Mouse (Mus musculus) G1E (cell line): ENCODE results near the gene 1700001C02Rik. TPM values are rescaled to one million over a fixed set of nuclear protein-coding genes. Genes with fewer than 3 reads are reported as not detected.

Experiments used
- ATAC-seq: 2 replicates; pipeline ENCODE4 v1.8.0; 2016; ENCODE audit warnings: mild to moderate bottlenecking; ENCODE audit not compliant: insufficient number of reproducible peaks, poor library complexity, low FRiP score, severe bottlenecking; ENCODE audit errors: extremely low read depth
- DNase-seq: peaks from one replicate; pipeline ENCODE4 v3.0.0; 2012; ENCODE audit warnings: low spot score
- H3K27me3 ChIP-seq: 2 replicates; pipeline ENCODE4 v1.6.1; 2012; ENCODE audit warnings: mild to moderate bottlenecking, low read length, inconsistent platforms; ENCODE audit not compliant: insufficient read depth
- H3K36me3 ChIP-seq: replicated peaks from 2 replicates; pipeline ENCODE3; 2012; ENCODE audit warnings: mild to moderate bottlenecking, inconsistent platforms
- H3K4me1 ChIP-seq: 2 replicates; pipeline ENCODE4 v1.6.1; 2012; ENCODE audit warnings: low read depth, low read length, inconsistent platforms, mixed read lengths; ENCODE audit not compliant: insufficient read depth
- H3K4me3 ChIP-seq: 2 replicates; pipeline ENCODE4 v1.5.1; 2012; ENCODE audit warnings: low read depth, mild to moderate bottlenecking, inconsistent platforms, low read length, moderate library complexity, mixed read lengths
- H3K9me3 ChIP-seq: replicated peaks from 2 replicates; pipeline ENCODE4 v1.6.1; 2012; ENCODE audit warnings: inconsistent platforms
- CTCF ChIP-seq: IDR thresholded peaks from 2 replicates; pipeline ENCODE4 v1.5.1; 2012; ENCODE audit warnings: low read depth, low read length, inconsistent platforms, mixed read lengths
- GATA1 ChIP-seq: IDR thresholded peaks from 2 replicates; pipeline ENCODE4 v1.6.1; 2012; ENCODE audit warnings: borderline replicate concordance, low read length, inconsistent platforms, mixed read lengths
- GATA2 ChIP-seq: IDR thresholded peaks from 2 replicates; pipeline ENCODE4 v1.6.1; 2012; ENCODE audit warnings: low read depth, low read length, inconsistent platforms, borderline replicate concordance
- POLR2AphosphoS5 ChIP-seq: IDR thresholded peaks from 2 replicates; pipeline ENCODE4 v1.6.1; 2012; ENCODE audit warnings: low read depth, low read length, inconsistent platforms; ENCODE audit not compliant: insufficient replicate concordance
- TAL1 ChIP-seq: conservative IDR thresholded peaks from 2 replicates; pipeline ENCODE4 v1.6.1; 2012; ENCODE audit warnings: low read depth, low read length, inconsistent platforms, mixed read lengths
- polyA plus RNA-seq: library from polyadenylated mRNA; stranded (reverse); fragments of >175 nt; gene quantifications from 2 replicates; pipeline ENCODE4 v1.2.3, GENCODE M21; 2012
- total RNA-seq, 2 experiments: library from RNA; stranded (forward) in 1 of 2; stranded (reverse) in 1 of 2; fragments of 200-1000 nt in 1 of 2; fragments of >200 nt in 1 of 2; fragmentation: Nextera tagmentation in 1 of 2; gene quantifications; 2 replicates each; pipeline ENCODE4 v1.2.3; 2014 to 2017

1700001C02Rik gene
- total and polyA plus RNA-seq, 3 experiments, result not detected

- H3K36me3 ChIP-seq, result no peaks in the 10 kb centered on the region
- TF ChIP-seq TAL1, result no peak
- TF ChIP-seq POLR2AphosphoS5, result no peak
- no peak for TF ChIP-seq GATA1
- TF ChIP-seq GATA2, result no peak
- TF ChIP-seq CTCF, result no peak
- no peaks in the 10 kb centered on the region for H3K4me1 ChIP-seq
- peaks cover 17% of the 10 kb centered on the region; the same call in 1 of the 2 replicates for H3K27me3 ChIP-seq
- no peak for DNase-seq
- H3K4me3 ChIP-seq, result no peak overlapping the region
- ATAC-seq, result no peak
- no peaks in the 10 kb centered on the region for H3K9me3 ChIP-seq
Measured at GRCm38 (mm10) chr5:30466315-30466714, 468 bp downstream of the 1700001C02Rik start.

- DNase-seq (no peak), ATAC-seq (no peak)
- Histone ChIP-seq H3K36me3 (no peaks in the 10 kb centered on the region), H3K4me1 (no peaks in the 10 kb centered on the region), H3K4me3 (no peak overlapping the region), H3K27me3 (peaks cover 8% of the 10 kb centered on the region; the same call in 1 of the 2 replicates), H3K9me3 (no peaks in the 10 kb centered on the region)
- TF ChIP-seq GATA2, result no peak
- no peak for TF ChIP-seq POLR2AphosphoS5
- no peak for TF ChIP-seq TAL1
- no peak for TF ChIP-seq CTCF
- TF ChIP-seq GATA1, result no peak
Measured at GRCm38 (mm10) chr5:30470454-30470853, 4.6 kb downstream of the 1700001C02Rik start.

- ATAC-seq, result no peak
- TF ChIP-seq CTCF, result no peak
- no peak for TF ChIP-seq GATA1
- TF ChIP-seq POLR2AphosphoS5, result no peak
- TF ChIP-seq TAL1, result no peak
- no peak for TF ChIP-seq GATA2
- Histone ChIP-seq H3K4me1 (no peaks in the 10 kb centered on the region), H3K4me3 (no peak overlapping the region), H3K9me3 (no peaks in the 10 kb centered on the region), H3K27me3 (peaks cover 5% of the 10 kb centered on the region; the same call in 1 of the 2 replicates), H3K36me3 (no peaks in the 10 kb centered on the region)
- no peak for DNase-seq
Measured at GRCm38 (mm10) chr5:30472148-30472547, 6.3 kb downstream of the 1700001C02Rik start.

GRCm38 (mm10) chr5:30476534-30476933 is 10.7 kb downstream of the 1700001C02Rik start:
- Histone ChIP-seq H3K4me1 (no peaks in the 10 kb centered on the region), H3K36me3 (no peaks in the 10 kb centered on the region), H3K4me3 (no peak overlapping the region), H3K9me3 (no peaks in the 10 kb centered on the region), H3K27me3 (peaks cover 3% of the 10 kb centered on the region; the same call in 1 of the 2 replicates)
- peak; percentile 49 for DNase-seq
- TF ChIP-seq POLR2AphosphoS5 (no peak), CTCF (peak; percentile 67), TAL1 (no peak), GATA1 (no peak)
- ATAC-seq, result no peak

- no peak overlapping the region for H3K4me3 ChIP-seq
- peaks cover 9% of the 10 kb centered on the region for H3K27me3 ChIP-seq
- no peak for ATAC-seq
- H3K9me3 ChIP-seq, result no peaks in the 10 kb centered on the region
- H3K36me3 ChIP-seq, result no peaks in the 10 kb centered on the region
- peak; percentile 22 for DNase-seq
- TF ChIP-seq TAL1 (no peak), CTCF (peak; percentile 34; the same call in 1 of the 2 replicates)
- no peaks in the 10 kb centered on the region for H3K4me1 ChIP-seq
Measured at GRCm38 (mm10) chr5:30482319-30482718, 16.5 kb downstream of the 1700001C02Rik start.

- ATAC-seq (no peak), DNase-seq (no peak)
- Histone ChIP-seq H3K36me3 (no peaks in the 10 kb centered on the region), H3K4me1 (no peaks in the 10 kb centered on the region), H3K9me3 (no peaks in the 10 kb centered on the region), H3K4me3 (no peak overlapping the region), H3K27me3 (peaks cover 9% of the 10 kb centered on the region)
- TF ChIP-seq POLR2AphosphoS5 (no peak), CTCF (no peak), GATA1 (no peak), TAL1 (no peak), GATA2 (no peak)
Measured at GRCm38 (mm10) chr5:30483533-30483932, 17.7 kb downstream of the 1700001C02Rik start.

- Histone ChIP-seq H3K9me3 (no peaks in the 10 kb centered on the region), H3K36me3 (no peaks in the 10 kb centered on the region), H3K4me3 (no peak overlapping the region), H3K4me1 (no peaks in the 10 kb centered on the region), H3K27me3 (peaks cover 6% of the 10 kb centered on the region)
- no peak for TF ChIP-seq POLR2AphosphoS5
- no peak for TF ChIP-seq GATA2
- no peak for TF ChIP-seq TAL1
- no peak for TF ChIP-seq GATA1
- no peak for TF ChIP-seq CTCF
- ATAC-seq (no peak), DNase-seq (no peak)
Measured at GRCm38 (mm10) chr5:30484591-30484990, 18.7 kb downstream of the 1700001C02Rik start.
